Mouse (Mus musculus): Measurements from ENCODE around the gene 6030445D17Rik. TPM values are rescaled to one million over a fixed set of nuclear protein-coding genes. Genes with fewer than 3 reads are reported as not detected.

Gene 6030445D17Rik
- 0.87 TPM in 1 of 2 replicates, not detected in the other for polyA plus RNA-seq (2011; ENCODE audit: insufficient read depth, insufficient read length, low replicate concordance, missing spikeins)

- Histone ChIP-seq H3K4me3 (replicated peaks; ENCODE audit: control insufficient read depth, low read depth, low read length) (peak within 1 kb of the TSS; percentile 31), H3K4me1 (ENCODE audit: control insufficient read depth, insufficient read depth, low read length) (no peaks in the 10 kb centered on the region), H3K27ac (ENCODE audit: control insufficient read depth, insufficient read depth, low read depth, low read length, poor library complexity) (peak within 1 kb of the TSS; percentile 36; the same call in 1 of the 2 replicates)
- peak; percentile 18; the same call in 1 of the 2 replicates for TF ChIP-seq POLR2A (IDR thresholded peaks at IDR 0.05; ENCODE audit: borderline replicate concordance, control insufficient read depth, low read depth, low read length)
- no peak for TF ChIP-seq CTCF (IDR thresholded peaks at IDR 0.05; ENCODE audit: control insufficient read depth, insufficient read depth, low read length)
- 10% methylated on average over 64 of the region's 64 CpGs for WGBS
Observed at GRCm38 (mm10) chr4:136462086-136462838, at the start of gene 6030445D17Rik. TSS of gene 6030445D17Rik (plus strand) at chr4:136462250.

- H3K4me3 ChIP-seq (replicated peaks; ENCODE audit: control insufficient read depth, low read depth, low read length): no peak overlapping the region
- no peak overlapping the region for H3K27ac ChIP-seq (ENCODE audit: control insufficient read depth, insufficient read depth, low read depth, low read length, poor library complexity)
- H3K4me1 ChIP-seq (ENCODE audit: control insufficient read depth, insufficient read depth, low read length): no peaks in the 10 kb centered on the region
- TF ChIP-seq CTCF (IDR thresholded peaks at IDR 0.05; ENCODE audit: control insufficient read depth, insufficient read depth, low read length) (no peak), POLR2A (IDR thresholded peaks at IDR 0.05; ENCODE audit: borderline replicate concordance, control insufficient read depth, low read depth, low read length) (no peak)
- 73% methylated on average over 9 of the region's 9 CpGs for WGBS
Observed at GRCm38 (mm10) chr4:136415477-136415876, 46.6 kb upstream of the 6030445D17Rik start.

- WGBS: 38% methylated on average over 11 of the region's 11 CpGs
- H3K4me3 ChIP-seq (replicated peaks; ENCODE audit: control insufficient read depth, low read depth, low read length): no peak overlapping the region
- no peak overlapping the region for H3K27ac ChIP-seq (ENCODE audit: control insufficient read depth, insufficient read depth, low read depth, low read length, poor library complexity)
- TF ChIP-seq CTCF (IDR thresholded peaks at IDR 0.05; ENCODE audit: control insufficient read depth, insufficient read depth, low read length): no peak
- no peaks in the 10 kb centered on the region for H3K4me1 ChIP-seq (ENCODE audit: control insufficient read depth, insufficient read depth, low read length)
Observed at GRCm38 (mm10) chr4:136418962-136419361, 43.1 kb upstream of the 6030445D17Rik start.

- no peak overlapping the region for H3K27ac ChIP-seq (ENCODE audit: control insufficient read depth, insufficient read depth, low read depth, low read length, poor library complexity)
- no peaks in the 10 kb centered on the region for H3K4me1 ChIP-seq (ENCODE audit: control insufficient read depth, insufficient read depth, low read length)
- TF ChIP-seq CTCF (IDR thresholded peaks at IDR 0.05; ENCODE audit: control insufficient read depth, insufficient read depth, low read length) (no peak), POLR2A (IDR thresholded peaks at IDR 0.05; ENCODE audit: borderline replicate concordance, control insufficient read depth, low read depth, low read length) (no peak)
- WGBS: 70% methylated on average over 6 of the region's 6 CpGs
- H3K4me3 ChIP-seq (replicated peaks; ENCODE audit: control insufficient read depth, low read depth, low read length): no peak overlapping the region
Observed at GRCm38 (mm10) chr4:136419386-136419785, 42.7 kb upstream of the 6030445D17Rik start.

GRCm38 (mm10) chr4:136423224-136423623 is 38.8 kb upstream of the 6030445D17Rik start, which contains the start of gene Htr1d:
TSS of gene Htr1d (plus strand) at chr4:136423524.
- TF ChIP-seq CTCF (IDR thresholded peaks at IDR 0.05; ENCODE audit: control insufficient read depth, insufficient read depth, low read length): no peak
- TF ChIP-seq POLR2A (IDR thresholded peaks at IDR 0.05; ENCODE audit: borderline replicate concordance, control insufficient read depth, low read depth, low read length): no peak
- no peak within 1 kb of the TSS for H3K4me3 ChIP-seq (replicated peaks; ENCODE audit: control insufficient read depth, low read depth, low read length)
- WGBS: 78% methylated on average over 9 of the region's 9 CpGs
- no peak within 1 kb of the TSS for H3K27ac ChIP-seq (ENCODE audit: control insufficient read depth, insufficient read depth, low read depth, low read length, poor library complexity)
- no peaks in the 10 kb centered on the region for H3K4me1 ChIP-seq (ENCODE audit: control insufficient read depth, insufficient read depth, low read length)

GRCm38 (mm10) chr4:136424120-136424999 is 37.7 kb upstream of the 6030445D17Rik start:
- Histone ChIP-seq H3K4me3 (replicated peaks; ENCODE audit: control insufficient read depth, low read depth, low read length) (no peak overlapping the region), H3K27ac (ENCODE audit: control insufficient read depth, insufficient read depth, low read depth, low read length, poor library complexity) (no peak overlapping the region), H3K4me1 (ENCODE audit: control insufficient read depth, insufficient read depth, low read length) (no peaks in the 10 kb centered on the region)
- WGBS: 3% methylated on average over 70 of the region's 70 CpGs
- TF ChIP-seq CTCF (IDR thresholded peaks at IDR 0.05; ENCODE audit: control insufficient read depth, insufficient read depth, low read length) (no peak), POLR2A (IDR thresholded peaks at IDR 0.05; ENCODE audit: borderline replicate concordance, control insufficient read depth, low read depth, low read length) (no peak)

- no peak overlapping the region for H3K4me3 ChIP-seq (replicated peaks; ENCODE audit: control insufficient read depth, low read depth, low read length)
- no peak overlapping the region for H3K27ac ChIP-seq (ENCODE audit: control insufficient read depth, insufficient read depth, low read depth, low read length, poor library complexity)
- TF ChIP-seq POLR2A (IDR thresholded peaks at IDR 0.05; ENCODE audit: borderline replicate concordance, control insufficient read depth, low read depth, low read length) (no peak), CTCF (IDR thresholded peaks at IDR 0.05; ENCODE audit: control insufficient read depth, insufficient read depth, low read length) (peak; percentile 19; the same call in 1 of the 2 replicates)
- 7% methylated on average over 15 of the region's 15 CpGs for WGBS
- H3K4me1 ChIP-seq (ENCODE audit: control insufficient read depth, insufficient read depth, low read length): no peaks in the 10 kb centered on the region
Observed at GRCm38 (mm10) chr4:136425000-136425288, 37.1 kb upstream of the 6030445D17Rik start.

All from bone marrow, adult 2 months (tissue).